Mouse (Mus musculus) MEL (cell line): ENCODE measurements at regions not wholly inside any gene's neighbourhood (a gene's known extent, or its start where the extent isn't known, plus 50 kb on each side); places are given as distances from the start of the nearest gene placed in this dataset.

Source experiments
- CTCF ChIP-seq, 3 experiments: IDR thresholded peaks in 2 of 3; conservative IDR thresholded peaks in 1 of 3; 2 replicates each; pipeline ENCODE4 v1.5.1; 2011 to 2012; ENCODE audit warnings: low read length in 3 of 3, low read depth in 2 of 3, mild to moderate bottlenecking in 2 of 3, improper control_type of control experiment in 1 of 3, inconsistent platforms in 1 of 3, mixed read lengths in 1 of 3, moderate library complexity in 1 of 3; ENCODE audit not compliant: control insufficient read depth in 1 of 3, insufficient read depth in 1 of 3, poor library complexity in 1 of 3, severe bottlenecking in 1 of 3
- ELF1 ChIP-seq: IDR thresholded peaks from 2 replicates; pipeline ENCODE4 v1.6.1; 2014; ENCODE audit warnings: low read depth, mild to moderate bottlenecking, inconsistent platforms, low read length, improper control_type of control experiment, moderate library complexity
- GATA1 ChIP-seq: IDR thresholded peaks from 2 replicates; pipeline ENCODE4 v1.6.1; 2011; ENCODE audit warnings: low read depth, low read length, improper control_type of control experiment
- HCFC1 ChIP-seq: IDR thresholded peaks from 2 replicates; pipeline ENCODE4 v1.6.1; 2012; ENCODE audit warnings: low read depth, mild to moderate bottlenecking, inconsistent platforms, low read length, improper control_type of control experiment, moderate library complexity
- KAT2A ChIP-seq: conservative IDR thresholded peaks from 2 replicates; pipeline ENCODE4 v1.6.1; 2012; ENCODE audit warnings: low read depth, low read length, improper control_type of control experiment, inconsistent platforms
- MYC ChIP-seq: IDR thresholded peaks from 2 replicates; pipeline ENCODE4 v1.6.1; 2011; ENCODE audit warnings: low read depth, mild to moderate bottlenecking, low read length, improper control_type of control experiment, moderate library complexity
- POLR2A ChIP-seq, 2 experiments: IDR thresholded peaks; 2 replicates each; pipeline ENCODE4 v1.6.1; 2011 to 2012; ENCODE audit warnings: low read length in 2 of 2, mild to moderate bottlenecking in 2 of 2, control low read depth in 1 of 2, improper control_type of control experiment in 1 of 2, low read depth in 1 of 2, moderate library complexity in 1 of 2; ENCODE audit not compliant: control insufficient read depth in 1 of 2, insufficient read depth in 1 of 2, poor library complexity in 1 of 2
- POLR2AphosphoS2 ChIP-seq: IDR thresholded peaks from 2 replicates; pipeline ENCODE4 v1.6.1; 2011; ENCODE audit warnings: low read length, improper control_type of control experiment
- SMC3 ChIP-seq: IDR thresholded peaks from 2 replicates; pipeline ENCODE4 v1.6.1; 2011; ENCODE audit warnings: low read depth, low read length, improper control_type of control experiment
- TAL1 ChIP-seq: IDR thresholded peaks from 2 replicates; pipeline ENCODE4 v1.6.1; 2012; ENCODE audit warnings: mild to moderate bottlenecking, inconsistent platforms, low read length, moderate library complexity, mixed read lengths
- UBTF ChIP-seq: IDR thresholded peaks from 2 replicates; pipeline ENCODE4 v1.6.1; 2012; ENCODE audit warnings: low read depth, mild to moderate bottlenecking, inconsistent platforms, low read length, improper control_type of control experiment, moderate library complexity, borderline replicate concordance; ENCODE audit not compliant: insufficient read depth
- ZMIZ1 ChIP-seq: IDR thresholded peaks from 2 replicates; pipeline ENCODE4 v1.6.1; 2012; ENCODE audit warnings: low read depth, mild to moderate bottlenecking, inconsistent platforms, low read length, improper control_type of control experiment, moderate library complexity
- ZNF384 ChIP-seq: IDR thresholded peaks from 2 replicates; pipeline ENCODE4 v1.6.1; 2012; ENCODE audit warnings: low read depth, mild to moderate bottlenecking, inconsistent platforms, low read length, improper control_type of control experiment

DNA sequence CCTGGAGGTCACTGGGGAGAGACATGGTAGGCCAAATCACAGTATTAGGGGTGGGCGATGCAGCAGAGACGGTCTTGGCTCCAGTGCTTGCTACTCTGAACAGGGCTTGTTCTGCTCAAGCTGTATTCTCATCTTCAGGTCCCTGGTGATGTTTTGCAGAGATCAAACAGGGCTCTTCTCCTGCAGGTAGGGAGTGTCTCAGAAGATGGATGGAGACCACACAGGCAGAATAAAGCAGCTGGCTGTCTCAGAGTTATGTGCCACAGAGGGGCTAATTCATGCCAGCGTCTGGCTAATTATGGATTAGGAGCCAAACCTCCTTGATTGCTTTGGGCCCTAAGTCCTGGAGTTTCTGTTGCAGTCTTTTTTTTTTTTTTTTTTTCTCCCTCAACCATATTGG is 99.2 kb downstream of the Minar1 start:
- TF ChIP-seq POLR2A (IDR thresholded peaks at IDR 0.05; ENCODE audit: control insufficient read depth in 1 of 2, insufficient read depth in 1 of 2, low read depth in 1 of 2, low read length in 2 of 2, poor library complexity in 1 of 2) (no peak), CTCF (IDR thresholded peaks at IDR 0.05 in 2 of 3, conservative IDR thresholded peaks at IDR 0.05 in 1 of 3; ENCODE audit: control insufficient read depth in 1 of 3, insufficient read depth in 1 of 3, low read depth in 2 of 3, low read length in 3 of 3, poor library complexity in 1 of 3, severe bottlenecking in 1 of 3) (no peak), ZMIZ1 (no peak), POLR2AphosphoS2 (no peak), UBTF (no peak), ELF1 (no peak), GATA1 (no peak), KAT2A (no peak), HCFC1 (no peak), MYC (no peak), TAL1 (no peak), SMC3 (no peak), ZNF384 (no peak)
